Mouse (Mus musculus): Measurements from ENCODE around the gene Majin. TPM values are rescaled to one million over a fixed set of nuclear protein-coding genes. Genes with fewer than 3 reads are reported as not detected.

Majin gene
- polyA plus RNA-seq, 1 experiment, result not detected

DNA sequence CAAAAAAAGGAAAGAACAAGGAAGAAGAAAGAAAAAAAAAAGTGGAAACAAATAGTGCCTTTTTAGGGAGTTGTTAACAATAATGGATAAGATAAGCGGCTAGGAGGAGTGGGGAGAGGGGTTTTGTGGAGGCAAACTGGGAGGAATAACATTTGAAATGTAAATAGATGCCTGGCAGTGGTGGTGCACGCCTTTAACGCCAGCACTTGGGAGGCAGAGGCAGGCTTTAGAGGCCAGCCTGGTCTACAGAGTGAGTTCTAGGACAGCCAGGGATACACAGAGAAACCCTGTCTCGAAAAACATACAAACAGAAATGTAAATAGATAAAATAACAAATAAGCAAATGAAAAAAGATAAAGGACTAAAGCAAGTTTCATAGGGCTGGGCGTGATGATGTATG lies 56.5 kb downstream of the Majin start:
- TF ChIP-seq GATA1 (IDR thresholded peaks at IDR 0.05; ENCODE audit: low read length), result no peak

DNA sequence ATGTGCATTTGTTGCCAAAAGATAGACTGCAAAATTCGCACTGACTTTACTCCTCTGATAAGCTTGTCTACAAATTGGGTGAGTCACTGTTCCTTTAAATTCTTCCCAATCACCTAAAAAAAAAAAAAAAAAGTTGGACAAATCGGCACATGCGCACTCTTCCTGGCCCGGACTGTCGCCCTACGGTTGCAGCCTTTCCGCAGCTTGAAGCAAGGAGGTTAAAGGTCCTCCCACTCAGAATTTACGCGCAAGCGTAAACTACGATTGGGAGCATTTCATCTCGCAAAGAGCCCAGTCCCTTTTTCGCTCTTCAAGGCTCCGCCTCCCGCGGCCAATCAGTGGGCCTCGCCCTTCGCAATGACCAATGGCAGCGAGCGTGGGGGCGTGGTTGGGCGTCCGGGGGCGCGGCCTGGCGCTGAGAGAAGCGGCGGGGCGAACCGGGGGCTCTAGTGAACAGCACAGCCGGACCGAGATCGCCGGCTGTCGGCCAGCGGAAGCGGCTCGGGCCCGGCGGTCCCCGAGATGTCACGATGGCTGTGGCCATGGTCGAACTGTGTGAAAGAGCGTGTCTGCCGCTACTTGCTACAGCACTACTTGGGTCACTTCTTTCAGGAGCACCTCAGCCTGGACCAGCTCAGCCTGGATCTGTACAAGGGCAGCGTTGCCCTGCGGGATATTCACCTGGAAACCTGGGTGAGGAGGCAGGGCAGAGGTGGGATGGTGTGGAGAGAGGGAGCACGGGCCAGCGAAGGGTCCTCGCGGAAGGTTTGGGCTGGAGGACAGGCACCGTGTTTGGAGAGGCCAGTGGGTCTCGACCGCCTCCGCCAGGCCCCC lies 57.3 kb downstream of the Majin start, which contains the start of gene Atg2a:
Gene Atg2a (plus strand): TSS at position 395 of the 834 bp plus-strand sequence.
- TF ChIP-seq GATA1 (IDR thresholded peaks at IDR 0.05; ENCODE audit: low read length), result no peak

DNA sequence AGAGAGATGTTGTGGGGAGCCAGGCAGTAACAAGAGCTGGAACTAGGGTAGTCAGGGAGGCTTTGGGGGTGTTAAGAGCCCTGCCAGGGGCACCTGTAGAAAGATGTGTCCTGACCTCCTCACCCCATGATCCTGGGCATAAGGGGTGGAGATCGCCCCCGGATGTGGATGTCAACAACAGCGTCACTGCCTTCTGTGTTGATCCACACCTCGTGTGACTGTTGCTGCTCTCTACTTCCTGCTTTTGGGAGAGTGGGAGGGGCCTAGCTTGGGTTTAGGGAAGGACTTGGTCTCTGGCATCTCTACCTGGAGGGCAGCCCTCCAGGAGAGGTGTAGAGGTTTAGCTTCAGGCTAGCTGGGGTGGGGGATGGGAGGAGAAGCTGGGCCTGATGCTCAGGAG lies 58.1 kb downstream of the Majin start:
- TF ChIP-seq GATA1 (IDR thresholded peaks at IDR 0.05; ENCODE audit: low read length), result no peak

DNA sequence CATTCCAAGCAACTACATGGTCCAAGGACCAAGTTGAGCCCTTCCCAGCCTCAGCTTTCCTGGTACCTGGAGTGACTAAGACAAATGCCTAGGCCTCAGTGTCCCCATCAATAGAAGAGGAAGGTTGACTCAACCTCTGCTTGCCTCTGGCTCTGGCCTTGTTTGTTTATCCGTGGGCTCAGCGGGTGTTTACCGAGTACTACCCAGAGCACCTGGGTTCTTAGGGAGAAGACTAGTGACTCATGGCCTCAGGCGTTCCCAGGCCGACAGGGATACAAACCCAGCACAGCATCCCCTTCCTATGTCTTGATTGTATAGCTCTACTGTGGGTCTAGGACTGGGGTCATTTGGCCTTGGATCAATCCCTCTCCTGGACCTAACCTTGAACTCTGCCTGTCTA lies 59.0 kb downstream of the Majin start:
- no peak for TF ChIP-seq GATA1 (IDR thresholded peaks at IDR 0.05; ENCODE audit: low read length)

DNA sequence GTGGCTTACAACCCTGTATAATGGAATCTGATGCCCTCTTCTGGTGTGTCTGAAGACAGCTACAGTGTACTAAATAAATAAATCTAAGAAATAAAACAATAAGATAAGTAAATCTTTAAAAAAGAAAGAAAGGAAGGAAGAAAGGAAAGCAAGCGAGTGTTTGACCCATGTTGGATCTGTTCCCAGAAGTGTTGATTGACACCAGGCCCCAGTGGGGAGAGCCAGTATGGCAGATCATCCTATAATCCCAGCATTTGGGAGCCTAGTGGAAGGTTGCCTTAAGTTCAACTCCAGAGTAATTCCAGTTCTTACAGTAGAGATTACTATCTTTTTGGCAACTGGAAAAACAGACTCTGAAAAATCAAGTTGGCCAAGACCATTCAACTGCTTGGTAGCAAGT lies 61.6 kb downstream of the Majin start:
- TF ChIP-seq GATA1 (IDR thresholded peaks at IDR 0.05; ENCODE audit: low read length), result no peak

DNA sequence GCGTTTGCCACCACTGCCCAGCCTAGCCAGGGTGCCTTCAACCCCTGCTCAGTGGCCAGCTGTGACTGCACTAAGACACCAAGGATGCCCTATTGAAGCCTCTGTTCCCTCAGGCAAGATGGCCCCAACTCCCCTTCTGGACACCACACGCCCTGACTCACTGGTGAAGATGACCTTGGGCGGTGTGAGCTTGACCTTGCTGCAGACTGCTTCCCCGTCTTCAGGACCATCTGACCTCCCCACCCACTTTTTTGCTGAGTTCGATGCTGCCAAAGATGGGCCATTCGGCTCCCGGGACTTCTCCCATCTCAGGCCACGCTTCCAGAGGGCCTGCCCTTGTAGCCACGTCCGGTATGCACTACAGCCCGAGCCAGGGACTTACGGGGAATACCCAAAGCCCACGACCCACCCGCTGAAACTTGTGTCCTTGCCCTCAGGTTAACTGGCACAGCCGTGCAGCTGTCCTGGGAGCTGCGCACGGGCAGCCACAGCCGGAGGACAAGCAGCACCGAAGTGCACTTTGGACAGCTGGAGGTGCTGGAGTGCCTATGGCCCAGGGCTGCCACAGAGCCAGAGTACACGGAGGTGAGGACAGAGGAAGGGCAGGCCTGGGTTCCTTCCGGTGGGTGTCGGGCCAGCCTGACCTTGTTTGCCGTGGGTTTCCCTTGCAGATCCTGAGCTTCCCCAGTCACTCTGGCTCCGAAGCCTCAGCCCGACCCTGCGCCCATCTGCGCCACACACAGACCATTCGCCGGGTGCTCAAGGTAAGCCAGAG lies 63.5 kb downstream of the Majin start:
- TF ChIP-seq GATA1 (IDR thresholded peaks at IDR 0.05; ENCODE audit: low read length), result no peak

DNA sequence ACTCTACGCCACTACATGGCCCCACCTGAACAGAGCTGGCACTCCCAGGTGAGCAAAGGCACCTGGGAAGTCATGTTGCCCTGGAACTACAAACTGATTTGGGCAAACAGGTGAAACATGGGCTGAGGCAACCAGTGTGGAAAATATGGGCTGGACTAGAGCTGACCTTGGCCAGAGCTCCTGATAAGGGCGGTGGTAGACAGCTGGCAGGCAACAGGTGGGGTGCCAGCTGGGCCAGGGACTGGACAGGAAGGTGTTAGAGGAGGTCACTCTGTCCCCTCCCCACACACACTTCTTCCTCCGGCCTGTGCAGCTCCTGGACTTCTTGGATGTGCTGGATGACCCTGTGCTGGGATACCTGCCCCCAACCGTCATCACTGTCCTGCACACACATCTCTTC lies 68.8 kb downstream of the Majin start:
- no peak for TF ChIP-seq GATA1 (IDR thresholded peaks at IDR 0.05; ENCODE audit: low read length)

DNA sequence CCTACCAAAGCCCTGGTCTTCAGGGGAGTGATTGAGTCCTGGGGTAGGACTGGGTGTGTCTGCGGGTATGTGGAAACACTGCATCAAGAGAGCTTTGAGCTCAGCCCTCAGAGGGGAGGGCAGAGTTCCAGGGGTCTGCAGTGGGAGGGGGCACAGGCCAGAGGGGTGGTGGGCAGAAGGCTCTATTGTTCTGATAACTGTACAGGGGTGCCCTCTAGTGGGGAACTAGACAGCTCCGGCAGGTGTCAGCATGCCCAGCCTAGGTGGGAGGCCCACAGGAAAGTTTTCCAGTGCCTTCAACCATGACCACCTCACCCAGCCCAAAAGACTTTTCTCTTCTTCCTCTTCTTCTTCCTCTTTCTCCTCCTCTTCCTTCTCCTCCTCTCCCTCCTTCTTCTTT lies 76.2 kb downstream of the Majin start:
- TF ChIP-seq GATA1 (IDR thresholded peaks at IDR 0.05; ENCODE audit: low read length), result no peak

DNA sequence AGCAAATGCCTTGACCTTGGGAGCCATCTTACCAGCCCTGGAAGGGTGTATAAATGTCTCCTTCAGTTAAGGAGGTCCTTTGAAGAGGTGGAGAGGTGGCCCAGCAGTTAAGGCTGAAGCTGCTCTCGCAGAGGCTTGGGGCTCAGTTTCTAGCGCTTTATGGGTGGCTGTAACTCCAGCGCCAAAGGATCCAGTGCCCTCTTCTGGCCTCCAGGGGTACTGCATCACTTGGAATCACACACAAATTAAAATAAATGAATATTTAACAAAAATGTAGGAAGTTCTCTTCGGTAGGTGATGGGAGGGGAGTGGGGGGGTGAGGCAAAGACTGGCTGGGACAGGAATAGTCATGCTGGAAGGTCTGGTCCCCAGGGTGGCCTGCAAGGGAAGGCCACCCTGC lies 76.8 kb downstream of the Majin start:
- no peak for TF ChIP-seq GATA1 (IDR thresholded peaks at IDR 0.05; ENCODE audit: low read length)

DNA sequence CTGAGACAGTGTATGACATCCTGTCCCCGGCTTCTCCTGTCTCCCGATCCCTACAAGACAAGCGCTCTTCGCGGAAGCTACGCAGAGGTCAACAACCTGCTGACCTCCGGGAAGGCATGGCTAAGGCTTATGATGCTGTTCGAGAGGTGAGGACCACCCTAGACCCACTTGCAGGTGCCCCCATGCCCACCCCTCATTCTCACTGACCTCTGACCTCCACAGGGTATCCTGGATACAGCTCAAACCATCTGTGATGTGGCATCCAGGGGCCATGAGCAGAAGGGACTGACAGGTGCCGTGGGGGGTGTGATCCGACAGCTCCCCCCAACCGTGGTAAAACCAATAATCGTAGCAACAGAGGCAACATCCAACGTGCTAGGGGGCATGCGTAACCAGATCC lies 77.2 kb downstream of the Majin start:
- no peak for TF ChIP-seq GATA1 (IDR thresholded peaks at IDR 0.05; ENCODE audit: low read length)

DNA sequence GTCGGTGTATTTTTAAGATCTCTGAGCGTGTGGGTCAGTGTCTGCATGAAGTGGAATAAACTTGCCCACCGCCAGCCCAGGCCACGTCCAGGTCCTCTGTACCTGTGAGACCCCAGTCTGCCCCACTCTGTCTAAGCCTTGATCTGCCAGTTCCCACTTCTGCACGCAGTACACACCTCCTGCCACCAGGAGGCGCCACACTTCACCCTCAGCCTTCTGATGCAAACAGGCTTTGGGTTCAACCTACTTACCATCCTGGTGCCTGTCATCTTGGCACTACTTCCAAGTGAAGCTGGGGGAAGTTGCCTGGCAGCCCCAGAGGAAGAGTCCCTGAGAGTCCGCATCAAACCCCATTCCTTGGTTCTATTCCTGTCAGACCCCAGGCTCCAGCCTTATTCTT lies 78.0 kb downstream of the Majin start:
- no peak for TF ChIP-seq GATA1 (IDR thresholded peaks at IDR 0.05; ENCODE audit: low read length)

DNA sequence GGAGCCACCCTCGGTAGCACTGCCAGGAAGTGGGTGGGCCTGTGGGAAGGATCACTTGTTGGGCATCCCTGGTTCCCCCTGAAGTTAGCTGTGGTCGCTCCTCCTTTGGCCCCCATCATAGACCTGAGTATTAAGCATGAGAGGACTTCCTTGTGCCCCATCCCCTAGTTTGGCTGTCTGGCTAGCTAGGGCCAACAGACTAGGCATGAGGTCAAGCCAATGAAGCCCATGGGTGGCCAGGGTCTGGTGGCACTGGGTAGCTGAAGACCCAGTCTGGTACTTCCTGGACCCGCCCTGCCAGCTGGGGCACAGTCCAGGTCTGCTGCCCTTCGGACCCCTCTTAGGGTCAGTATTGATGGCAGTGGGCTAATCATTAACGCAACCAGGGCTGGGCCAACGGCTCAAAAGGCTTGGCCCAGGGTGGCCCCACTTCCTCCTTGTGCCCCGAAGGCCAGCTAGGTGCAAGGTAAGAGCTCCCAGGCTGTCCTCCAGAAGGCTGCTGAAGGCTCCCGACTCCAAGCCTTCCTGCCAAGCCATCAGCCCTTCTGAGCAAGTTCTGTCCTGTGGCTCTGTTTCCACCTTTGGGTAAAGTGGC lies 78.7 kb downstream of the Majin start:
- no peak for TF ChIP-seq GATA1 (IDR thresholded peaks at IDR 0.05; ENCODE audit: low read length)

DNA sequence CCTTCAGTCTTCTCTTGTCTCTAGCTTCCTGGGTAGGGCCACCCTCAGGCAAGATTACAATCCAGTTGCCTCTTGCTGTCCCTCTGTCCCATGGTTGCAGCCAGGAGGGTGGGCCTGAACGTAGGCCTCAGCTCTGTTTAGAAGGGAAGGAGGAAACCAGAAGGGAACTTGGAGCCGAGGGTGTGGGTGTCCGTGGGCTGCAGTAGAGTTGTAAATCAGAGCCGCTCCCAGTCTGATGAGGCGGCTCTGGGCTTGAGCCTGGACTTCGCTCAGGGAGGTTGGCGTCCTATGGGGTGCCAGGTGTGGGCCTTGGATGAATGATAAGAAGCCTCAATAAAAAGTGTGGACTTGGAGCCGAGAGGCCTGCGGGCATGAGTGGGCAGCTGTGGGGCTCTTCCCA lies 80.0 kb downstream of the Majin start:
- no peak for TF ChIP-seq GATA1 (IDR thresholded peaks at IDR 0.05; ENCODE audit: low read length)

DNA sequence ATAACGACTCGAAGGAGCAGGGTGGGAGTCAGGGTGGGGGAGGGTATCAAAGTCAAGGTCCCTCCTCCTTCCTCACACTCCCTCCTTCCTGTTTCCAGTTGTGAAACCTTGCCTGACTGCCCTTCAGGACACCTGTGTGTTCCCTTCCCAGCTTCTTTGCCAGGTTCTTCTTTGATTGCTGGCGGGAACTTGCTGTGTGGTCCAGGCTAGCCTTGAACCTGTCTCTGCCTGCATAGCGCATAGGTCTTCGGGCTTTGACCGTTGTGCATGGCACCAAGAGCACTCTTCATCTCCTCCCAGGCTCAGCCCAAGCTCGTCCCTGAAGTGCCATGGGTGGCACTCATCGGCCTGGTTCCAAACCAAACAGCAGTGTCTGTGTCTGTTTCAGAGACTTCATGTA lies 80.8 kb downstream of the Majin start:
- TF ChIP-seq GATA1 (IDR thresholded peaks at IDR 0.05; ENCODE audit: low read length), result no peak

DNA sequence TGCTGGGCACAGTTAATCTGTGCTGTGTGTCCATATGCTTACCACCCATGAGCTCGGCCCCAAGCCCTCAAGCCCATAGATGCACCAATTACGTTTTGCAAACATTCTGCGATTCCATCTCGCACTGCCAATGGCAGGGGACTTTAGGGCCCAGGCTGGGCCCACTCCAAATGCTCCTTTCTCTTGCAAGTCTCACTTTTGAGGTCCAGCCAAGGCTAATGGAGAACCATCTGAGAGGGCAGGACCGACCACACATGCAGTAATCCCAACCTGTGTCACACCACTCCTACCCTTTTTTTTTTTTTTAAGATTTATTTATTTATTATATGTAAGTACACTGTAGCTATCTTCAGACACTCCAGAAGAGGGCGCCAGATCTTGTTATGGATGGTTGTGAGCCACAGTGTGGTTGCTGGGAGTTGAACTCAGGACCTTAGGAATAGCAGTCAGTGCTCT lies 81.6 kb downstream of the Majin start:
- TF ChIP-seq GATA1 (IDR thresholded peaks at IDR 0.05; ENCODE audit: low read length), result no peak

Data from G1E-ER4 (cell line).